Mouse (Mus musculus): ENCODE data around the gene Gpc4. TPM values are rescaled to one million over a fixed set of nuclear protein-coding genes. Genes with fewer than 3 reads are reported as not detected.
A peak's percentile ranks its signal among the peaks of the same experiment; 100 is the strongest.

Gpc4 gene
- polyA plus RNA-seq, 1 experiment from 2014 or later: 9.3 TPM

GRCm38 (mm10) chrX:52101445-52101844 lies 63.6 kb downstream of the Gpc4 start:
- H3K27ac ChIP-seq (replicated peaks; ENCODE audit: low read depth, low read length): no peak overlapping the region
- no peaks in the 10 kb centered on the region for H3K36me3 ChIP-seq (ENCODE audit: control insufficient read depth, insufficient read depth, low read length)
- H3K4me1 ChIP-seq (ENCODE audit: control insufficient read depth, insufficient read depth, low read length): no peaks in the 10 kb centered on the region
- H3K9ac ChIP-seq (replicated peaks; ENCODE audit: low read length): no peak overlapping the region
- no peaks in the 10 kb centered on the region for H3K9me3 ChIP-seq (ENCODE audit: control insufficient read depth, low read length)
- ATAC-seq (ENCODE audit: low FRiP score, low TSS enrichment) (no peak), DNase-seq (no peak)
- H3K4me3 ChIP-seq (replicated peaks; ENCODE audit: low read depth, low read length): no peak overlapping the region
- no peak overlapping the region for H3K4me2 ChIP-seq (ENCODE audit: low read length)
- 87% methylated on average over 6 of the region's 6 CpGs for WGBS
- no peaks in the 10 kb centered on the region for H3K27me3 ChIP-seq (ENCODE audit: control insufficient read depth, insufficient read depth, low read length)

- no peaks in the 10 kb centered on the region for H3K36me3 ChIP-seq (ENCODE audit: control insufficient read depth, insufficient read depth, low read length)
- no peak for ATAC-seq (ENCODE audit: low FRiP score, low TSS enrichment)
- no peak overlapping the region for H3K9ac ChIP-seq (replicated peaks; ENCODE audit: low read length)
- peak; percentile 69 for DNase-seq
- 40% methylated on average over 7 of the region's 7 CpGs for WGBS
- H3K4me2 ChIP-seq (ENCODE audit: low read length): no peak overlapping the region
- H3K4me3 ChIP-seq (replicated peaks; ENCODE audit: low read depth, low read length): no peak overlapping the region
- no peaks in the 10 kb centered on the region for H3K9me3 ChIP-seq (ENCODE audit: control insufficient read depth, low read length)
- no peaks in the 10 kb centered on the region for H3K4me1 ChIP-seq (ENCODE audit: control insufficient read depth, insufficient read depth, low read length)
- no peak overlapping the region for H3K27ac ChIP-seq (replicated peaks; ENCODE audit: low read depth, low read length)
- no peaks in the 10 kb centered on the region for H3K27me3 ChIP-seq (ENCODE audit: control insufficient read depth, insufficient read depth, low read length)
These were observed 77.2 kb downstream of the Gpc4 start for GRCm38 (mm10) chrX:52087726-52088348.

- ATAC-seq (ENCODE audit: low FRiP score, low TSS enrichment) (no peak), DNase-seq (no peak)
- Histone ChIP-seq H3K27me3 (ENCODE audit: control insufficient read depth, insufficient read depth, low read length) (no peaks in the 10 kb centered on the region), H3K4me3 (replicated peaks; ENCODE audit: low read depth, low read length) (no peak overlapping the region), H3K9ac (replicated peaks; ENCODE audit: low read length) (no peak overlapping the region), H3K4me2 (ENCODE audit: low read length) (no peak overlapping the region), H3K9me3 (ENCODE audit: control insufficient read depth, low read length) (no peaks in the 10 kb centered on the region), H3K36me3 (ENCODE audit: control insufficient read depth, insufficient read depth, low read length) (no peaks in the 10 kb centered on the region), H3K27ac (replicated peaks; ENCODE audit: low read depth, low read length) (no peak overlapping the region), H3K4me1 (ENCODE audit: control insufficient read depth, insufficient read depth, low read length) (no peaks in the 10 kb centered on the region)
- 61% methylated on average over 8 of the region's 8 CpGs for WGBS
These were observed 78.0 kb downstream of the Gpc4 start for GRCm38 (mm10) chrX:52086885-52087573.

- Histone ChIP-seq H3K27me3 (ENCODE audit: control insufficient read depth, insufficient read depth, low read length) (no peaks in the 10 kb centered on the region), H3K4me1 (ENCODE audit: control insufficient read depth, insufficient read depth, low read length) (no peaks in the 10 kb centered on the region), H3K4me3 (replicated peaks; ENCODE audit: low read depth, low read length) (no peak overlapping the region), H3K36me3 (ENCODE audit: control insufficient read depth, insufficient read depth, low read length) (no peaks in the 10 kb centered on the region), H3K9ac (replicated peaks; ENCODE audit: low read length) (no peak overlapping the region), H3K4me2 (ENCODE audit: low read length) (no peak overlapping the region), H3K27ac (replicated peaks; ENCODE audit: low read depth, low read length) (no peak overlapping the region), H3K9me3 (ENCODE audit: control insufficient read depth, low read length) (no peaks in the 10 kb centered on the region)
- no peak for ATAC-seq (ENCODE audit: low FRiP score, low TSS enrichment)
- no peak for DNase-seq
- WGBS: 80% methylated on average over 3 of the region's 3 CpGs
These were observed 81.5 kb downstream of the Gpc4 start for GRCm38 (mm10) chrX:52083557-52083956.

GRCm38 (mm10) chrX:52072410-52072809 lies 92.6 kb downstream of the Gpc4 start:
- no peaks in the 10 kb centered on the region for H3K27me3 ChIP-seq (ENCODE audit: control insufficient read depth, insufficient read depth, low read length)
- H3K4me2 ChIP-seq (ENCODE audit: low read length): no peak overlapping the region
- no peaks in the 10 kb centered on the region for H3K4me1 ChIP-seq (ENCODE audit: control insufficient read depth, insufficient read depth, low read length)
- H3K9ac ChIP-seq (replicated peaks; ENCODE audit: low read length): no peak overlapping the region
- H3K27ac ChIP-seq (replicated peaks; ENCODE audit: low read depth, low read length): no peak overlapping the region
- no peak overlapping the region for H3K4me3 ChIP-seq (replicated peaks; ENCODE audit: low read depth, low read length)
- no peaks in the 10 kb centered on the region for H3K9me3 ChIP-seq (ENCODE audit: control insufficient read depth, low read length)
- 87% methylated on average over 2 of the region's 2 CpGs for WGBS
- H3K36me3 ChIP-seq (ENCODE audit: control insufficient read depth, insufficient read depth, low read length): no peaks in the 10 kb centered on the region
- DNase-seq (no peak), ATAC-seq (ENCODE audit: low FRiP score, low TSS enrichment) (no peak)

GRCm38 (mm10) chrX:52053416-52053815 lies 111.6 kb downstream of the Gpc4 start:
- no peak for DNase-seq
- ATAC-seq (ENCODE audit: low FRiP score, low TSS enrichment): no peak
- Histone ChIP-seq H3K4me1 (ENCODE audit: control insufficient read depth, insufficient read depth, low read length) (no peaks in the 10 kb centered on the region), H3K9me3 (ENCODE audit: control insufficient read depth, low read length) (no peaks in the 10 kb centered on the region), H3K4me2 (ENCODE audit: low read length) (no peak overlapping the region), H3K4me3 (replicated peaks; ENCODE audit: low read depth, low read length) (no peak overlapping the region), H3K27me3 (ENCODE audit: control insufficient read depth, insufficient read depth, low read length) (no peaks in the 10 kb centered on the region), H3K36me3 (ENCODE audit: control insufficient read depth, insufficient read depth, low read length) (no peaks in the 10 kb centered on the region), H3K9ac (replicated peaks; ENCODE audit: low read length) (no peak overlapping the region), H3K27ac (replicated peaks; ENCODE audit: low read depth, low read length) (no peak overlapping the region)
- 79% methylated on average over 13 of the region's 13 CpGs for WGBS

- H3K9ac ChIP-seq (replicated peaks; ENCODE audit: low read length): no peak overlapping the region
- no peaks in the 10 kb centered on the region for H3K9me3 ChIP-seq (ENCODE audit: control insufficient read depth, low read length)
- peak; percentile 31 for DNase-seq
- H3K4me1 ChIP-seq (ENCODE audit: control insufficient read depth, insufficient read depth, low read length): no peaks in the 10 kb centered on the region
- no peak overlapping the region for H3K4me3 ChIP-seq (replicated peaks; ENCODE audit: low read depth, low read length)
- H3K36me3 ChIP-seq (ENCODE audit: control insufficient read depth, insufficient read depth, low read length): no peaks in the 10 kb centered on the region
- 62% methylated on average over 5 of the region's 5 CpGs for WGBS
- H3K27me3 ChIP-seq (ENCODE audit: control insufficient read depth, insufficient read depth, low read length): no peaks in the 10 kb centered on the region
- H3K4me2 ChIP-seq (ENCODE audit: low read length): no peak overlapping the region
- ATAC-seq (ENCODE audit: low FRiP score, low TSS enrichment): no peak
- no peak overlapping the region for H3K27ac ChIP-seq (replicated peaks; ENCODE audit: low read depth, low read length)
These were observed 113.0 kb downstream of the Gpc4 start for GRCm38 (mm10) chrX:52052011-52052410.

GRCm38 (mm10) chrX:52050941-52051340 lies 114.1 kb downstream of the Gpc4 start:
- H3K4me2 ChIP-seq (ENCODE audit: low read length): no peak overlapping the region
- no peak overlapping the region for H3K27ac ChIP-seq (replicated peaks; ENCODE audit: low read depth, low read length)
- H3K4me1 ChIP-seq (ENCODE audit: control insufficient read depth, insufficient read depth, low read length): no peaks in the 10 kb centered on the region
- no peaks in the 10 kb centered on the region for H3K9me3 ChIP-seq (ENCODE audit: control insufficient read depth, low read length)
- no peak for DNase-seq
- no peaks in the 10 kb centered on the region for H3K36me3 ChIP-seq (ENCODE audit: control insufficient read depth, insufficient read depth, low read length)
- WGBS: 61% methylated on average over 4 of the region's 4 CpGs
- no peak for ATAC-seq (ENCODE audit: low FRiP score, low TSS enrichment)
- H3K9ac ChIP-seq (replicated peaks; ENCODE audit: low read length): no peak overlapping the region
- no peak overlapping the region for H3K4me3 ChIP-seq (replicated peaks; ENCODE audit: low read depth, low read length)
- no peaks in the 10 kb centered on the region for H3K27me3 ChIP-seq (ENCODE audit: control insufficient read depth, insufficient read depth, low read length)

GRCm38 (mm10) chrX:52039875-52040274 lies 125.2 kb downstream of the Gpc4 start:
- 81% methylated on average over 1 of the region's 1 CpGs for WGBS
- no peak overlapping the region for H3K9ac ChIP-seq (replicated peaks; ENCODE audit: low read length)
- DNase-seq (no peak), ATAC-seq (ENCODE audit: low FRiP score, low TSS enrichment) (no peak)
- H3K4me2 ChIP-seq (ENCODE audit: low read length): no peak overlapping the region
- H3K9me3 ChIP-seq (ENCODE audit: control insufficient read depth, low read length): no peaks in the 10 kb centered on the region
- H3K27me3 ChIP-seq (ENCODE audit: control insufficient read depth, insufficient read depth, low read length): no peaks in the 10 kb centered on the region
- H3K4me1 ChIP-seq (ENCODE audit: control insufficient read depth, insufficient read depth, low read length): no peaks in the 10 kb centered on the region
- no peaks in the 10 kb centered on the region for H3K36me3 ChIP-seq (ENCODE audit: control insufficient read depth, insufficient read depth, low read length)
- H3K4me3 ChIP-seq (replicated peaks; ENCODE audit: low read depth, low read length): no peak overlapping the region
- no peak overlapping the region for H3K27ac ChIP-seq (replicated peaks; ENCODE audit: low read depth, low read length)
